Mouse (Mus musculus) layer of hippocampus, adult 8-10 months (tissue): ENCODE data around the gene Galns. TPM values are rescaled to one million over a fixed set of nuclear protein-coding genes. Genes with fewer than 3 reads are reported as not detected.

ENCODE experiments used
- DNase-seq, 2 experiments: peaks; one replicate each; pipeline ENCODE4 v3.0.0; 2022; ENCODE audit warnings: low spot score in 2 of 2
- microRNA-seq, 2 experiments: library from miRNA; unstranded; fragments of <30 nt; microRNA quantifications; one replicate each; pipeline ENCODE4 v1.2.0; 2022
- total RNA-seq, 4 experiments: library from RNA; stranded (reverse); gene quantifications; 2 replicates each; pipeline ENCODE4 v1.2.4; 2022

The Galns gene
- total RNA-seq, 4 experiments from 2014 or later = 8.0 to 16.5 (median 11.9) TPM

DNA sequence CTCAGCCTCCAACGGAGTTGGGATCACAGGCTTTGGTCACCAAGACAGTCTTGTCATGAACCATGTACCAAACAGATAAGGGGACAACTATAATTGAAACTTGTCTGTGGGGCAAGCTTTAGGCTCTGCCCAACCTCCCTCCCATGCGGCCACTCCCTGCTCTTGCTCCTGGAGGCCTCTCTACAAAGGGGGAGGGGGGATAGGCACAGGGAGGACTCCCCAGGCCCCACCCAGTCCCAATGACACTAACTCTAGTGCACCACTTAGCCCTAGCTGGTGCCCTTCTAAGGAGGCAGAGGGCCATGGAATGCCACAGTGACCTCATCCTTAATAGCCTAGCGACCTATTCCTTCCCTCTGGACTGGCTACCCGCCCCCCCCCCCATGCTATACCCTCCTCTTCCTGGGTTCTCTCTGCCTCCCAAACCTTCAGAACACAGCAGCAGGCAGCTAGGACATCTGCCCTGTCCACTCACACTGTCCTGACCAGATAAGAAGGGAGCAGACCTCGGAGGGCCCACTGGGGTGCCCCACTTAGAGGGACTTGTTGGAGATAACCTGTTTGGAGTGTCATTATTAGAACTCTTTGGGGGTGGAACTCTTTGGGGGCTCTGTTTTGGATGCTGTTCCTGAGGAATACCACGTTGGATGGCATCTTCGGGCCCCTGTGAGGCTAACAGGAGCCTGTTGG, 65.1 kb downstream of the Galns start:
- DNase-seq = no peak

DNA sequence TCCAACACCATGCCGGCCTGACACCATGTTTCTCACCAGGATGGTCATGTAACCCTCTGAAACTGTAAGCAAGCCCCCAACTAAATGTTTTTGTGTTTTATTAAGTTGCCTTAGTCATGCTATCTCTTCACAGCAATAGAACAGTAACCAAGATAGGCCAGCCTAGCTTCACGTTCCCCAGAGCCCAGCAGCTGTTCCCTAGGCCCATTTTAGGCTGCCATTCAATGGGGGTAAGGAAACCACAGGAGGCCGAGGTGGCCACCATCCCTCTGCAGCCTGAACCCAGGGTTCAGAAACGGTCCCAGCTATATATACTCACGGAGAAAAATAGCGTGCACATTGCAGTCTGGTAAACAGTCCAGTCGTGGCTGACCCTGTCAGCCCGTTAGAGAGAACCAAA, 67.1 kb downstream of the Galns start:
- no peak for DNase-seq

GRCm38 (mm10) chr8:122538310-122539076, 72.8 kb downstream of the Galns start:
- no peak for DNase-seq

GRCm38 (mm10) chr8:122537812-122538211, 73.5 kb downstream of the Galns start:
- DNase-seq = no peak

- no peak for DNase-seq
These were observed 74.2 kb downstream of the Galns start for GRCm38 (mm10) chr8:122537033-122537432.

- no peak for DNase-seq
These were observed 80.0 kb downstream of the Galns start for GRCm38 (mm10) chr8:122531312-122531711.

DNA sequence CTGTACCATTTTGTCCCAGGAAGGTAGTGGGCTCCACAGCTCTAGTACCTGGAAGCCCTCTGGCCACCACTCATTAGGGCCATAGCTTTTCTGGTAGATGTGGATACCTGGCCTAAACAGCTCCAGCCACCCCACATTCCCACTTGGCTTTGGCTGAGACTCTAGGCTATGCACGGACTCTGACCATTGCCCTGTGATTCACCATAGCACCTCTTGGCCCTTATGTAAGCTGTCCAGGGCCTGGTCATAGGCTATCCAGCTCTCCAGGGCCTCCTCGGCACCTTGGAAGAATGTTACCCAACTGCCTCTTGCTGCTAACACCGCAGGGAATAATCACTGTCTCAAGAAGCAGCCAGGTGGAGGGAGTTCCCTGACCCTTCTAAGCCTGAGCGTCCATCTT, 82.1 kb downstream of the Galns start:
- no peak for DNase-seq

Small RNAs within 50 kb of the gene (microRNA-seq; reads per million reads assigned to microRNA genes)
- 0 reads per million in 2 experiments for gene Mir6396

Other genes with a start within 250 kb of the Galns start
- gene Zc3h18, start 234.9 kb downstream of the Galns start, total RNA-seq = 10 to 100 TPM; 39.6 to 42.7 (median 40.9) TPM
- gene Il17c, start 189.4 kb downstream of the Galns start, total RNA-seq = not detected
- gene Cyba, start 178.5 kb downstream of the Galns start, total RNA-seq = 10 to 100 TPM in 3 of 4 experiments, 1 to 10 TPM in 1; 7.4 to 54.9 (median 25.7) TPM
- 10 to 100 TPM; 19.0 to 36.1 (median 25.0) TPM for gene Mvd, start 168.0 kb downstream of the Galns start, total RNA-seq
- not detected for gene Snai3, start 150.7 kb downstream of the Galns start, total RNA-seq
- 10 to 100 TPM; 26.9 to 40.7 (median 31.3) TPM for gene Rnf166, start 135.4 kb downstream of the Galns start, total RNA-seq
- 10 to 100 TPM; 23.4 to 31.5 (median 27.6) TPM for gene Ctu2, start 135.3 kb downstream of the Galns start, total RNA-seq
- gene Piezo1, start 60.1 kb downstream of the Galns start, total RNA-seq = 1 to 10 TPM; 4.6 to 7.0 (median 4.9) TPM
- 1 to 10 TPM; 1.4 to 2.4 (median 1.7) TPM for gene Cdt1, start 43.4 kb downstream of the Galns start, total RNA-seq
- 10 to 100 TPM; 56.8 to 69.3 (median 60.2) TPM for gene Aprt, start 34.6 kb downstream of the Galns start, total RNA-seq
- gene Trappc2l, start 177 bp upstream of the Galns start, total RNA-seq = 10 to 100 TPM; 72.6 to 90.6 (median 75.3) TPM
- gene Pabpn1l, start 11.3 kb upstream of the Galns start, total RNA-seq = not detected
- gene Cbfa2t3, start 87.6 kb upstream of the Galns start, total RNA-seq = 10 to 100 TPM; 30.0 to 39.0 (median 37.0) TPM
- gene Acsf3, start 164.0 kb upstream of the Galns start, total RNA-seq = 10 to 100 TPM; 21.9 to 26.7 (median 23.9) TPM
- gene Cdh15, start 236.5 kb upstream of the Galns start, total RNA-seq = 1 to 10 TPM; 1.0 to 1.3 (median 1.2) TPM